Mouse (Mus musculus) neural tube, embryonic 14.5 days (tissue): ENCODE results near the gene Cdkn1b. TPM values are rescaled to one million over a fixed set of nuclear protein-coding genes. Genes with fewer than 3 reads are reported as not detected.

Experiments used
- ATAC-seq: fragments of 200-750 bp; cut with Nextera tagmentation; 2 replicates; pipeline ENCODE4 v1.8.0; 2017; ENCODE audit warnings: low read depth, mild to moderate bottlenecking, moderate TSS enrichment, moderate library complexity
- H3K27ac ChIP-seq: fragments of 300-500 bp; sonication (generic); 2 replicates; pipeline ENCODE4 v1.5.1; 2014; ENCODE audit warnings: low read depth, mild to moderate bottlenecking, control low read depth, low read length, moderate library complexity, mixed read lengths
- H3K27me3 ChIP-seq: fragments of 300-500 bp; sonication (generic); 2 replicates; pipeline ENCODE4 v1.6.1; 2014; ENCODE audit warnings: low read length; ENCODE audit not compliant: control insufficient read depth, insufficient read depth
- H3K36me3 ChIP-seq: fragments of 300-500 bp; sonication (generic); 2 replicates; pipeline ENCODE4 v1.6.1; 2014; ENCODE audit warnings: low read length, mixed read lengths; ENCODE audit not compliant: control insufficient read depth, insufficient read depth
- H3K4me1 ChIP-seq: fragments of 300-500 bp; sonication (generic); 2 replicates; pipeline ENCODE4 v1.6.1; 2014; ENCODE audit warnings: low read length; ENCODE audit not compliant: control insufficient read depth, insufficient read depth
- H3K4me2 ChIP-seq: fragments of 300-500 bp; sonication (generic); 2 replicates; pipeline ENCODE4 v1.6.1; 2014; ENCODE audit warnings: mild to moderate bottlenecking, low read depth, low read length, control low read depth
- H3K4me3 ChIP-seq: fragments of 300-500 bp; sonication (generic); 2 replicates; pipeline ENCODE4 v1.5.1; 2014; ENCODE audit warnings: low read depth, low read length, control low read depth, mixed read lengths
- H3K9ac ChIP-seq: fragments of 300-500 bp; sonication (generic); replicated peaks from 2 replicates; pipeline ENCODE4 v1.6.1; 2014; ENCODE audit warnings: low read depth, mild to moderate bottlenecking, control low read depth, low read length, mixed read lengths
- H3K9me3 ChIP-seq: fragments of 300-500 bp; sonication (generic); 2 replicates; pipeline ENCODE4 v1.6.1; 2016; ENCODE audit warnings: low read length; ENCODE audit not compliant: control insufficient read depth
- WGBS: fragments of 180-500 bp; shearing (Covaris S2); extraction: QIAGEN DNeasy Blood & Tissue Kit; methylation state at CpG from one replicate; pipeline ENCODE4 v1.1.7; 2014; 5-methylcytosine and 5-hydroxymethylcytosine counted together
- polyA plus RNA-seq: library from polyadenylated mRNA; unstranded; fragments of >200 nt; fragmentation: Nextera tagmentation; extraction: Ambion mirVana; gene quantifications from 2 replicates; pipeline ENCODE4 v1.2.1, GENCODE M21; 2014

The Cdkn1b gene
- polyA plus RNA-seq, 1 experiment from 2014 or later, result 17.5 TPM

- Histone ChIP-seq H3K4me2 (no peak overlapping the region), H3K27ac (no peak overlapping the region), H3K9me3 (no peaks in the 10 kb centered on the region), H3K4me1 (no peaks in the 10 kb centered on the region), H3K9ac (no peak overlapping the region), H3K36me3 (no peaks in the 10 kb centered on the region), H3K4me3 (no peak overlapping the region), H3K27me3 (no peaks in the 10 kb centered on the region)
- 78% methylated on average over 11 of the region's 11 CpGs for WGBS
- no peak for ATAC-seq
Observed at GRCm38 (mm10) chr6:134948522-134949061, 28.4 kb downstream of the Cdkn1b start.

- Histone ChIP-seq H3K4me2 (no peak overlapping the region), H3K9ac (no peak overlapping the region), H3K9me3 (no peaks in the 10 kb centered on the region), H3K4me1 (no peaks in the 10 kb centered on the region), H3K4me3 (no peak overlapping the region), H3K27ac (no peak overlapping the region), H3K27me3 (no peaks in the 10 kb centered on the region), H3K36me3 (no peaks in the 10 kb centered on the region)
- ATAC-seq, result no peak
- WGBS, result 99% methylated on average over 3 of the region's 3 CpGs
Observed at GRCm38 (mm10) chr6:134949241-134949640, 29.0 kb downstream of the Cdkn1b start.

GRCm38 (mm10) chr6:134951364-134951763 is 31.2 kb downstream of the Cdkn1b start:
- H3K27ac ChIP-seq, result no peak overlapping the region
- no peak overlapping the region for H3K4me2 ChIP-seq
- H3K4me1 ChIP-seq, result no peaks in the 10 kb centered on the region
- H3K9me3 ChIP-seq, result no peaks in the 10 kb centered on the region
- no peak overlapping the region for H3K9ac ChIP-seq
- H3K36me3 ChIP-seq, result no peaks in the 10 kb centered on the region
- H3K4me3 ChIP-seq, result no peak overlapping the region
- H3K27me3 ChIP-seq, result no peaks in the 10 kb centered on the region
- 83% methylated on average over 5 of the region's 5 CpGs for WGBS
- ATAC-seq, result no peak

- Histone ChIP-seq H3K4me3 (no peak overlapping the region), H3K4me1 (no peaks in the 10 kb centered on the region), H3K27me3 (no peaks in the 10 kb centered on the region), H3K4me2 (no peak overlapping the region), H3K36me3 (no peaks in the 10 kb centered on the region), H3K27ac (no peak overlapping the region), H3K9ac (no peak overlapping the region), H3K9me3 (no peaks in the 10 kb centered on the region)
- ATAC-seq, result no peak
- 33% methylated on average over 11 of the region's 11 CpGs for WGBS
Observed at GRCm38 (mm10) chr6:134953976-134954375, 33.8 kb downstream of the Cdkn1b start.

GRCm38 (mm10) chr6:134956388-134956787 is 36.2 kb downstream of the Cdkn1b start:
- ATAC-seq, result no peak
- no peaks in the 10 kb centered on the region for H3K36me3 ChIP-seq
- no peaks in the 10 kb centered on the region for H3K27me3 ChIP-seq
- H3K4me1 ChIP-seq, result no peaks in the 10 kb centered on the region
- H3K4me3 ChIP-seq, result no peak overlapping the region
- no peaks in the 10 kb centered on the region for H3K9me3 ChIP-seq
- 85% methylated on average over 4 of the region's 4 CpGs for WGBS
- no peak overlapping the region for H3K27ac ChIP-seq
- H3K9ac ChIP-seq, result no peak overlapping the region
- H3K4me2 ChIP-seq, result no peak overlapping the region

DNA sequence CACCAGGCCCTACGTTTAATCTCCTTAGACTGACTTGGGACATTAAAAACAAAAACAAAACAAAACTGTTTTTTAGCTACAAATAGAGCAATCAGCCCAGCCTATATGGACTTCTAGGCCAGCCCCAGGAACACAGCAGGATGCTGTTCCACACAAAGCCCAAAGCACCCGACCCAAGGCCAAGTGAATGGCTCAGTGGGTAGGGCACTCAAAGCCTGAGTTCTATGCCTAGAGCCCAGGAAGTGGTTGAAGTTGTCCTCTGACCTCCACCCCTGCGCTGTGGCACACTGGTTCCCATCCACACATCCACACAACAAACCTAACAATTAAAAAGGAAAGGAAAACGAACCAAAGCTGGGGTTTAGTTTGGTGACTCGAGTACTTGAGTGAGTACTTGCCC is 41.1 kb downstream of the Cdkn1b start:
- no peak overlapping the region for H3K9ac ChIP-seq
- H3K27me3 ChIP-seq, result no peaks in the 10 kb centered on the region
- no peak for ATAC-seq
- H3K9me3 ChIP-seq, result no peaks in the 10 kb centered on the region
- H3K4me1 ChIP-seq, result no peaks in the 10 kb centered on the region
- H3K36me3 ChIP-seq, result no peaks in the 10 kb centered on the region
- no peak overlapping the region for H3K4me2 ChIP-seq
- no peak overlapping the region for H3K27ac ChIP-seq
- no peak overlapping the region for H3K4me3 ChIP-seq
- 61% methylated on average over 5 of the region's 5 CpGs for WGBS

GRCm38 (mm10) chr6:134961858-134962517 is 41.8 kb downstream of the Cdkn1b start:
- Histone ChIP-seq H3K27me3 (no peaks in the 10 kb centered on the region), H3K9me3 (no peaks in the 10 kb centered on the region), H3K36me3 (no peaks in the 10 kb centered on the region), H3K9ac (no peak overlapping the region), H3K4me2 (no peak overlapping the region), H3K4me1 (no peaks in the 10 kb centered on the region), H3K27ac (no peak overlapping the region), H3K4me3 (no peak overlapping the region)
- ATAC-seq, result no peak
- 44% methylated on average over 9 of the region's 9 CpGs for WGBS

- no peaks in the 10 kb centered on the region for H3K27me3 ChIP-seq
- WGBS, result 39% methylated on average over 5 of the region's 5 CpGs
- no peaks in the 10 kb centered on the region for H3K4me1 ChIP-seq
- H3K4me3 ChIP-seq, result no peak overlapping the region
- no peak for ATAC-seq
- H3K36me3 ChIP-seq, result no peaks in the 10 kb centered on the region
- no peak overlapping the region for H3K27ac ChIP-seq
- no peaks in the 10 kb centered on the region for H3K9me3 ChIP-seq
- H3K9ac ChIP-seq, result no peak overlapping the region
- H3K4me2 ChIP-seq, result no peak overlapping the region
Observed at GRCm38 (mm10) chr6:134962518-134962893, 42.3 kb downstream of the Cdkn1b start.

DNA sequence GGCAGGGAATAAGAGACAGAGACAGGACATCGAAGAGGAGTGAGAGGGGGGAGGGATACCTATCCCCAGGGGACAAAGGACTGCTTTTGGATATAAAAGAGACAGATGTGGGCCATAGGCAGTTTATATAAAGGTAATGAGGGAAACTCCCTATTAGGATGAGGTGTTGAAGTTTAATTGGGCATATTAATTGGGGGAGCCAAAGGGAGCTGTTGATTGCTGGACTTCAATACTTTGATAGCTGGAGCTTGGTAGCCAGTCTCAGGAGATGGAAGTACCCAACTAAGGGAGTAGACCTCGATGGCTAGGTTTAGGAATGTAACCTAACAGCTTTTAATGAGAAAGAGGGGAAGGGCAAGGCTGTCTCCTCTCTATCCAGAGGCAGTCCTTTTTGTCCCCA is 43.7 kb downstream of the Cdkn1b start:
- Histone ChIP-seq H3K9me3 (no peaks in the 10 kb centered on the region), H3K27me3 (no peaks in the 10 kb centered on the region), H3K9ac (no peak overlapping the region), H3K4me1 (no peaks in the 10 kb centered on the region), H3K4me3 (no peak overlapping the region), H3K36me3 (no peaks in the 10 kb centered on the region), H3K4me2 (no peak overlapping the region), H3K27ac (no peak overlapping the region)
- 71% methylated on average over 2 of the region's 2 CpGs for WGBS
- no peak for ATAC-seq
